Mouse (Mus musculus) forebrain, embryonic 12.5 days (tissue): ENCODE data around the gene Olfr139. TPM values are rescaled to one million over a fixed set of nuclear protein-coding genes. Genes with fewer than 3 reads are reported as not detected.

Source experiments
- ATAC-seq: fragments of 200-750 bp; cut with Nextera tagmentation; 2 replicates; pipeline ENCODE4 v1.8.0; 2017; ENCODE audit warnings: moderate TSS enrichment; ENCODE audit not compliant: low FRiP score
- H3K27ac ChIP-seq: fragments of 300-500 bp; sonication (generic); 2 replicates; pipeline ENCODE4 v1.5.1; 2016; ENCODE audit warnings: mild to moderate bottlenecking
- H3K27me3 ChIP-seq: fragments of 300-500 bp; sonication (generic); 2 replicates; pipeline ENCODE4 v1.6.1; 2016; ENCODE audit warnings: mild to moderate bottlenecking
- H3K36me3 ChIP-seq: fragments of 300-500 bp; sonication (generic); replicated peaks from 2 replicates; pipeline ENCODE4 v1.6.1; 2016; ENCODE audit warnings: mild to moderate bottlenecking
- H3K4me1 ChIP-seq: fragments of 300-500 bp; sonication (generic); 2 replicates; pipeline ENCODE4 v1.6.1; 2016
- H3K4me2 ChIP-seq: fragments of 300-500 bp; sonication (generic); 2 replicates; pipeline ENCODE4 v1.6.1; 2016; ENCODE audit warnings: mild to moderate bottlenecking, moderate library complexity
- H3K4me3 ChIP-seq: fragments of 300-500 bp; sonication (generic); replicated peaks from 2 replicates; pipeline ENCODE4 v1.5.1; 2016; ENCODE audit warnings: mild to moderate bottlenecking
- H3K9ac ChIP-seq: fragments of 300-500 bp; sonication (generic); 2 replicates; pipeline ENCODE4 v1.6.1; 2016; ENCODE audit warnings: mild to moderate bottlenecking
- H3K9me3 ChIP-seq: fragments of 300-500 bp; sonication (generic); 2 replicates; pipeline ENCODE4 v1.6.1; 2016
- WGBS: fragments of 180-500 bp; shearing (Covaris S2); methylation state at CpG from one replicate; pipeline ENCODE4 v1.1.7; 2016; 5-methylcytosine and 5-hydroxymethylcytosine counted together
- polyA plus RNA-seq: library from polyadenylated mRNA; unstranded; fragments of >200 nt; fragmentation: Nextera tagmentation; extraction: Ambion mirVana; gene quantifications from 2 replicates; pipeline ENCODE4 v1.2.1, GENCODE M21; 2016

Gene Olfr139
- polyA plus RNA-seq = not detected in 2 replicates

- WGBS = 75% methylated on average over 2 of the region's 2 CpGs
- no peak for ATAC-seq
- Histone ChIP-seq H3K36me3 (no peaks in the 10 kb centered on the region), H3K4me1 (no peaks in the 10 kb centered on the region), H3K4me3 (no peak within 1 kb of the TSS), H3K4me2 (no peak within 1 kb of the TSS), H3K9ac (no peak within 1 kb of the TSS), H3K27ac (no peak within 1 kb of the TSS), H3K27me3 (no peaks in the 10 kb centered on the region), H3K9me3 (peaks cover 49% of the 10 kb centered on the region)
These were observed at the start of gene Olfr139, which contains the start of gene Olfr399 for GRCm38 (mm10) chr11:74056451-74056850. Gene Olfr139, minus strand, starts transcription at chr11:74056551. Gene Olfr399, minus strand, starts transcription at chr11:74056615.

- Histone ChIP-seq H3K9me3 (peaks cover 36% of the 10 kb centered on the region), H3K27ac (no peak overlapping the region), H3K9ac (no peak overlapping the region), H3K4me1 (no peaks in the 10 kb centered on the region), H3K4me3 (no peak overlapping the region), H3K4me2 (no peak overlapping the region), H3K27me3 (no peaks in the 10 kb centered on the region), H3K36me3 (no peaks in the 10 kb centered on the region)
- ATAC-seq = no peak
- 36% methylated on average over 5 of the region's 5 CpGs for WGBS
These were observed 48.7 kb upstream of the Olfr139 start for GRCm38 (mm10) chr11:74105066-74105465.

GRCm38 (mm10) chr11:74101507-74101906, 45.2 kb upstream of the Olfr139 start:
- Histone ChIP-seq H3K9me3 (peaks cover 45% of the 10 kb centered on the region; the same call in 1 of the 2 replicates), H3K27ac (no peak overlapping the region), H3K4me2 (no peak overlapping the region), H3K36me3 (no peaks in the 10 kb centered on the region), H3K4me3 (no peak overlapping the region), H3K4me1 (no peaks in the 10 kb centered on the region), H3K27me3 (no peaks in the 10 kb centered on the region), H3K9ac (no peak overlapping the region)
- no peak for ATAC-seq
- 52% methylated on average over 2 of the region's 2 CpGs for WGBS

- no peaks in the 10 kb centered on the region for H3K4me1 ChIP-seq
- ATAC-seq = no peak
These were observed 44.4 kb upstream of the Olfr139 start for GRCm38 (mm10) chr11:74100724-74101123.

GRCm38 (mm10) chr11:74069655-74070054, 13.3 kb upstream of the Olfr139 start, which contains the start of gene Zfp616:
Gene Zfp616, plus strand, starts transcription at chr11:74069955.
- Histone ChIP-seq H3K27ac (no peak within 1 kb of the TSS), H3K9ac (no peak within 1 kb of the TSS), H3K4me2 (no peak within 1 kb of the TSS), H3K4me1 (no peaks in the 10 kb centered on the region), H3K36me3 (no peaks in the 10 kb centered on the region), H3K27me3 (no peaks in the 10 kb centered on the region), H3K9me3 (peaks cover 11% of the 10 kb centered on the region), H3K4me3 (no peak within 1 kb of the TSS)
- WGBS = 80% methylated on average over 1 of the region's 1 CpGs
- ATAC-seq = no peak

More at GRCm38 (mm10) chr11:74100724-74101123, 44.4 kb upstream of the Olfr139 start:
- Histone ChIP-seq H3K9me3 (peaks cover 52% of the 10 kb centered on the region; the same call in 1 of the 2 replicates), H3K9ac (no peak overlapping the region), H3K4me2 (no peak overlapping the region), H3K27me3 (no peaks in the 10 kb centered on the region), H3K27ac (no peak overlapping the region), H3K4me3 (no peak overlapping the region), H3K36me3 (no peaks in the 10 kb centered on the region)
- WGBS = 86% methylated on average over 2 of the region's 2 CpGs

GRCm38 (mm10) chr11:74051347-74051746, 5.0 kb downstream of the Olfr139 start:
- Histone ChIP-seq H3K27ac (no peak overlapping the region), H3K9ac (no peak overlapping the region)
- 74% methylated on average over 3 of the region's 3 CpGs for WGBS

More at GRCm38 (mm10) chr11:74051347-74051746, 5.0 kb downstream of the Olfr139 start:
- no peaks in the 10 kb centered on the region for H3K27me3 ChIP-seq
- H3K36me3 ChIP-seq = no peaks in the 10 kb centered on the region
- no peak overlapping the region for H3K4me3 ChIP-seq
- H3K4me2 ChIP-seq = no peak overlapping the region
- H3K4me1 ChIP-seq = no peaks in the 10 kb centered on the region
- no peak for ATAC-seq
- peaks cover 25% of the 10 kb centered on the region for H3K9me3 ChIP-seq

Other genes starting within 250 kb of the Olfr139 start
- not detected in 2 replicates for gene Olfr392, start 239.5 kb downstream of the Olfr139 start, polyA plus RNA-seq
- gene Olfr393, start 205.1 kb downstream of the Olfr139 start, polyA plus RNA-seq = not detected in 2 replicates
- gene Olfr394, start 165.8 kb downstream of the Olfr139 start, polyA plus RNA-seq = not detected in 2 replicates
- not detected in 2 replicates for gene Olfr395, start 147.3 kb downstream of the Olfr139 start, polyA plus RNA-seq
- gene Olfr23, start 119.9 kb downstream of the Olfr139 start, polyA plus RNA-seq = not detected in 2 replicates
- not detected in 2 replicates for gene Olfr397, start 95.7 kb downstream of the Olfr139 start, polyA plus RNA-seq
- not detected in 2 replicates for gene Olfr398, start 66.1 kb downstream of the Olfr139 start, polyA plus RNA-seq
- gene Olfr399, start 64 bp upstream of the Olfr139 start, polyA plus RNA-seq = not detected in 2 replicates
- gene Zfp616, start 13.4 kb upstream of the Olfr139 start, polyA plus RNA-seq = not detected in 2 replicates
- gene Olfr401, start 57.2 kb upstream of the Olfr139 start, polyA plus RNA-seq = not detected in 2 replicates
- gene Olfr402, start 97.0 kb upstream of the Olfr139 start, polyA plus RNA-seq = not detected in 2 replicates
- not detected in 2 replicates for gene Olfr403, start 129.7 kb upstream of the Olfr139 start, polyA plus RNA-seq
- gene Olfr43, start 154.8 kb upstream of the Olfr139 start, polyA plus RNA-seq = not detected in 2 replicates
- not detected in 2 replicates for gene Olfr406, start 203.3 kb upstream of the Olfr139 start, polyA plus RNA-seq
- not detected in 2 replicates for gene Olfr59, start 227.2 kb upstream of the Olfr139 start, polyA plus RNA-seq